Mouse (Mus musculus) spleen, adult 2 months (tissue): ENCODE data around the gene Fam207a.

Experiments used
- CTCF ChIP-seq: fragments of 200-500 bp; IDR thresholded peaks from 2 replicates; pipeline ENCODE4 v1.5.1; 2011; ENCODE audit warnings: mild to moderate bottlenecking, inconsistent platforms; ENCODE audit not compliant: insufficient read depth, insufficient read length, insufficient replicate concordance; ENCODE audit errors: extremely low read depth
- POLR2A ChIP-seq: fragments of 200-500 bp; IDR thresholded peaks from 2 replicates; pipeline ENCODE4 v1.6.1; 2011; ENCODE audit warnings: low read depth, low read length, inconsistent platforms

GRCm38 (mm10) chr10:77461161-77461560 is 54.4 kb downstream of the Fam207a start:
- no peak for TF ChIP-seq CTCF
- no peak for TF ChIP-seq POLR2A
